Mouse (Mus musculus) lung, postnatal 0 days (tissue): Measurements from ENCODE around the gene Tnfsf13. TPM values are rescaled to one million over a fixed set of nuclear protein-coding genes. Genes with fewer than 3 reads are reported as not detected.
"Not testable (repeated sequence)": the region's sequence is repeated elsewhere in the genome, so short reads cannot be mapped to it uniquely, and the experiment has no call there.

Source experiments
- ATAC-seq: fragments of 200-750 bp; cut with Nextera tagmentation; 2 replicates; pipeline ENCODE4 v1.8.0; 2017; ENCODE audit warnings: moderate library complexity
- DNase-seq: peaks from one replicate; pipeline ENCODE4 v3.0.0-alpha.2; 2016; ENCODE audit warnings: low spot score
- H3K27ac ChIP-seq: fragments of 300-500 bp; sonication (generic); 2 replicates; pipeline ENCODE4 v1.5.1; 2014; ENCODE audit warnings: antibody characterized with exemption, mild to moderate bottlenecking, low read length, mixed read lengths
- H3K27me3 ChIP-seq: fragments of 300-500 bp; sonication (generic); replicated peaks from 2 replicates; pipeline ENCODE4 v1.6.1; 2014; ENCODE audit warnings: low read length, mixed read lengths; ENCODE audit not compliant: insufficient read depth
- H3K36me3 ChIP-seq: fragments of 300-500 bp; sonication (generic); 2 replicates; pipeline ENCODE4 v1.6.1; 2014; ENCODE audit warnings: low read length, mixed read lengths; ENCODE audit not compliant: insufficient read depth
- H3K4me1 ChIP-seq: fragments of 300-500 bp; sonication (generic); 2 replicates; pipeline ENCODE4 v1.6.1; 2014; ENCODE audit warnings: antibody characterized with exemption, low read depth, low read length, mixed read lengths; ENCODE audit not compliant: insufficient read depth
- H3K4me2 ChIP-seq: fragments of 300-500 bp; sonication (generic); replicated peaks from 2 replicates; pipeline ENCODE4 v1.6.1; 2014; ENCODE audit warnings: low read depth, mild to moderate bottlenecking, low read length, moderate library complexity, mixed read lengths
- H3K4me3 ChIP-seq: fragments of 300-500 bp; sonication (generic); 2 replicates; pipeline ENCODE4 v1.5.1; 2014; ENCODE audit warnings: low read depth, low read length
- H3K9ac ChIP-seq: fragments of 300-500 bp; sonication (generic); replicated peaks from 2 replicates; pipeline ENCODE4 v1.6.1; 2014; ENCODE audit warnings: low read depth, mild to moderate bottlenecking
- H3K9me3 ChIP-seq: fragments of 300-500 bp; sonication (generic); 2 replicates; pipeline ENCODE4 v1.6.1; 2016; ENCODE audit warnings: low read length, mixed read lengths
- CTCF ChIP-seq: IDR thresholded peaks from 2 replicates; pipeline ENCODE4 v1.5.1; 2016; ENCODE audit warnings: antibody characterized with exemption, mild to moderate bottlenecking
- EP300 ChIP-seq: IDR thresholded peaks from 2 replicates; pipeline ENCODE4 v1.6.1; 2016; ENCODE audit warnings: antibody characterized with exemption, mild to moderate bottlenecking, control low read depth
- WGBS: fragments of 180-500 bp; shearing (Covaris S2); extraction: QIAGEN DNeasy Blood & Tissue Kit; methylation state at CpG from one replicate; pipeline ENCODE4 v1.1.7; 2014; 5-methylcytosine and 5-hydroxymethylcytosine counted together
- polyA plus RNA-seq: library from polyadenylated mRNA; unstranded; fragments of >200 nt; fragmentation: Nextera tagmentation; extraction: Ambion mirVana; gene quantifications from 2 replicates; pipeline ENCODE4 v1.2.1, GENCODE M21; 2015

The Tnfsf13 gene
- 4.4 and 6.7 TPM in 2 replicates for polyA plus RNA-seq

DNA sequence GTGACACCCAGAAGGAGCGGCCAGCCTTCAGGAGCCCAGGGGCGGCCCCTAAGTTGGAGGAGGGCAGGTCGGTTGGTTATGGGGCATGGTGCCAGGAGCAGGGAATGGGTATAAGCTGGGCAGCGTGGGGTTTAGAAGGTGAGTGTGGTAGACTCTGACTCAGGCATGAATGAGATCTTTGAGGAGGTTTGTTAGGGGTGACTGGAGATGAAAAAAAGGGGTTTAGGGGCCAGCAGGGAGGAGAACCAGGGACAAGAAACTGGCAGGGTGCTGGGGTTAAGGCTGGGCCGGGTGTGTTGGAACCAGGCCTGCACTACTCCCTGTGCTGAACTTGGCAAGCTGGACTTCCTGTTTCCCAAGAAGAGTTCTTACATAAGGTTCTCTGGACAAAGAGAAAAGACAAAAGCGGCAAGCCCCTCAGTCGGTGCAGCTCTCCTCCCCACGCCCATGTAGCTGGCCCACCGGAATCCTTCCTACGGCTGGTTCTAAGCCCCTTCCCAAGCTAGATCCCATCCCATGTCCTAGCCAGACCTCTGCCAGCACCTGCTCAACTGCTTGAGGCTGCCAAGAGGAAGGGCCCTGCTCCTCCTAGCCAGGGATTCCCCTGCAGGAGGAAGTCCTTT lies at the start of gene Tnfsf13:
Tnfsf13 (minus strand) TSS at position 259 of the 623 bp plus-strand sequence.
- peak within 1 kb of the TSS; percentile 39; the same call in 1 of the 2 replicates for H3K9ac ChIP-seq
- H3K36me3 ChIP-seq, result no peaks in the 10 kb centered on the region
- peak; percentile 58 for TF ChIP-seq EP300
- TF ChIP-seq CTCF, result no peak
- H3K4me3 ChIP-seq, result peak within 1 kb of the TSS; percentile 17; the same call in 1 of the 2 replicates
- peaks cover 39% of the 10 kb centered on the region for H3K4me1 ChIP-seq
- DNase-seq (peak; percentile 97), ATAC-seq (peak; percentile 56)
- no peaks in the 10 kb centered on the region for H3K27me3 ChIP-seq
- no peaks in the 10 kb centered on the region for H3K9me3 ChIP-seq
- H3K4me2 ChIP-seq, result peak within 1 kb of the TSS; percentile 51
- WGBS, result 15% methylated on average over 10 of the region's 10 CpGs
- peak within 1 kb of the TSS; percentile 95 for H3K27ac ChIP-seq

GRCm38 (mm10) chr11:69731408-69731807 lies 45.8 kb upstream of the Tnfsf13 start:
- H3K4me2 ChIP-seq, ATAC-seq, H3K27ac ChIP-seq, H3K27me3 ChIP-seq, H3K4me1 ChIP-seq, DNase-seq, H3K9me3 ChIP-seq, H3K9ac ChIP-seq, H3K4me3 ChIP-seq: not testable (repeated sequence)
- 65% methylated on average over 3 of the region's 3 CpGs for WGBS
- H3K36me3 ChIP-seq, result peaks cover 28% of the 10 kb centered on the region
- TF ChIP-seq CTCF, result peak; percentile 46

- Histone ChIP-seq H3K27me3 (no peaks in the 10 kb centered on the region), H3K4me1 (no peaks in the 10 kb centered on the region), H3K9me3 (no peaks in the 10 kb centered on the region), H3K36me3 (peaks cover 5% of the 10 kb centered on the region; the same call in 1 of the 2 replicates), H3K27ac (no peak overlapping the region), H3K9ac (no peak overlapping the region), H3K4me2 (no peak overlapping the region), H3K4me3 (no peak overlapping the region)
- ATAC-seq, result peak; percentile 25; the same call in 1 of the 2 replicates
- TF ChIP-seq CTCF (peak; percentile 72), EP300 (no peak)
- peak; percentile 74 for DNase-seq
- 27% methylated on average over 3 of the region's 3 CpGs for WGBS
Measured at GRCm38 (mm10) chr11:69729063-69729462, 43.5 kb upstream of the Tnfsf13 start.

DNA sequence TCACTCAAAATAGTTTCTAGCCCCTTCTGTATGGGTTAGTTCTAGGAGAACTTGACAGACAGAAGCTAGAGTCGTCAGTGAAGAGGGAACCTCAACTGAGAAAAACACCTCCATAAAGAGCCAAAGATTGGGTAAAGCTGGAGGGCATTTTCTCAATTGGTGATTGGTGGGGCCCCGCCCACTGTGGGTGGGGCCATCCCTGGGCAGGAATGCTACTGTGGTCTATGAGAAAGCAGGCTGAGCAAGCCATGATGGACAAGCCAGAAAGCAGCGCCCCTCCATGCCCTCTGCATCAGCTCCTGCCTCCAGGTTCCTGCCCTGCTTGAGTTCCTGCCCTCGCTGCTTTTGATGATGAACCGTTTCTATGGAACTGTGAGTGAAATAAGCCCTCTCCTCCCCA lies 40.4 kb upstream of the Tnfsf13 start:
- WGBS, result 29% methylated on average over 5 of the region's 5 CpGs
- TF ChIP-seq CTCF, result no peak
- no peak for TF ChIP-seq EP300
- no peak overlapping the region for H3K9ac ChIP-seq
- ATAC-seq (no peak), DNase-seq (peak; percentile 13)
- H3K27ac ChIP-seq, result no peak overlapping the region
- H3K4me3 ChIP-seq, result no peak overlapping the region
- no peaks in the 10 kb centered on the region for H3K9me3 ChIP-seq
- no peaks in the 10 kb centered on the region for H3K36me3 ChIP-seq
- no peaks in the 10 kb centered on the region for H3K4me1 ChIP-seq
- no peaks in the 10 kb centered on the region for H3K27me3 ChIP-seq
- H3K4me2 ChIP-seq, result no peak overlapping the region

GRCm38 (mm10) chr11:69723074-69723473 lies 37.5 kb upstream of the Tnfsf13 start:
- Histone ChIP-seq H3K27me3 (no peaks in the 10 kb centered on the region), H3K4me3 (no peak overlapping the region), H3K4me1 (no peaks in the 10 kb centered on the region), H3K36me3 (no peaks in the 10 kb centered on the region), H3K4me2 (no peak overlapping the region), H3K9me3 (no peaks in the 10 kb centered on the region), H3K27ac (no peak overlapping the region), H3K9ac (no peak overlapping the region)
- no peak for ATAC-seq
- no peak for TF ChIP-seq CTCF
- no peak for TF ChIP-seq EP300
- 35% methylated on average over 2 of the region's 2 CpGs for WGBS
- no peak for DNase-seq

- WGBS, result 45% methylated on average over 6 of the region's 6 CpGs
- Histone ChIP-seq H3K27ac (no peak overlapping the region), H3K4me2 (no peak overlapping the region), H3K4me3 (no peak overlapping the region), H3K9ac (no peak overlapping the region), H3K27me3 (no peaks in the 10 kb centered on the region), H3K9me3 (no peaks in the 10 kb centered on the region), H3K36me3 (no peaks in the 10 kb centered on the region), H3K4me1 (no peaks in the 10 kb centered on the region)
- TF ChIP-seq EP300 (no peak), CTCF (no peak)
- peak; percentile 51 for DNase-seq
- ATAC-seq, result peak; percentile 53; the same call in 1 of the 2 replicates
Measured at GRCm38 (mm10) chr11:69720852-69721251, 35.3 kb upstream of the Tnfsf13 start.
